Mouse (Mus musculus): ENCODE results near the gene Agmat. TPM values are rescaled to one million over a fixed set of nuclear protein-coding genes. Genes with fewer than 3 reads are reported as not detected.

Gene Agmat
- polyA plus RNA-seq, 1 experiment, result 13.3 TPM

DNA sequence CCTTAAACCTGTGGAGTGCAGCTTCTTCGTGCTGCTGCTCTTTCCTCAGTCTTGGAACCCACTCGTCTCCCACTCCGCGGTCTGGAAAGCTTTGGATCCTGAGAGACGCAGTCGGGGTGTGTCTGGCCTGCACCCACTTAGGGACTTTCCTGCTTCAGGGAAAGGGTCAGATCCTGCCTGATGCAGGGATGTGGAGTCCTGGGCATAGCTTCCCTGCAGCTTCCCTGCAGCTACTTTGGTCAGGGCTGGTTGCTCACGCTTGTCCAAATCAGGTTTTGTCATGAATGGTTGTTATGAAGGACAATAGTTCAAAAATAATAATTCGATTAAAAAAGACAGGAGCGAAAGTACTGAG, 11.3 kb upstream of the Agmat start:
- Histone ChIP-seq H3K36me3 (ENCODE audit: control insufficient read depth, insufficient read depth, low read length) (no peaks in the 10 kb centered on the region), H3K27ac (ENCODE audit: insufficient read depth, low read depth, low read length) (peak overlapping the region; percentile 7; the same call in 1 of the 2 replicates), H3K27me3 (ENCODE audit: control insufficient read depth, insufficient read depth, low read length) (no peaks in the 10 kb centered on the region), H3K4me3 (ENCODE audit: low read depth, low read length) (peak overlapping the region; percentile 43), H3K4me1 (ENCODE audit: control insufficient read depth, insufficient read depth, insufficient read length, low read length) (peaks cover 24% of the 10 kb centered on the region)
- no peak for TF ChIP-seq POLR2A (IDR thresholded peaks at IDR 0.05; ENCODE audit: low read depth, low read length)
- 30% methylated on average over 9 of the region's 9 CpGs for WGBS

DNA sequence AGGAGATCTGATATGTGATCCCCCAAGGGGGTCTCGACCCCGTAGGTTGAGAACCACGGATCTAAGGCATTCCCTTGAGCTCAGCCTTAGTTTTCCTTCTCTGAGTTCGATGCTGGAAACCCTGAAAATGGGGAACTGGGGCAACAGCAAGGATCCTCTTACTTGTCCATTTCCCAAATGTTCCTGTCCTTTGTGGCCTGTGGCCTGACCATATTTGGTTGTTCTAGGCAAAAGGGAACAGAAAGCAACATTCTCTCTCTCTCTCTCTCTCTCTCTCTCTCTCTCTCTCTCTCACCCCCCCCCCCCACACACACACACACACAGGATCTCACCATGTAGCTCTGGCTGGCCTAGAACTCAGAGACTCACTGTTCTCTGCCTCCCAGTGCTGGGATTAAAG, 9.6 kb upstream of the Agmat start:
- Histone ChIP-seq H3K36me3 (ENCODE audit: control insufficient read depth, insufficient read depth, low read length) (no peaks in the 10 kb centered on the region), H3K4me3 (ENCODE audit: low read depth, low read length) (no peak overlapping the region), H3K27ac (ENCODE audit: insufficient read depth, low read depth, low read length) (peak overlapping the region; percentile 59; the same call in 1 of the 2 replicates), H3K27me3 (ENCODE audit: control insufficient read depth, insufficient read depth, low read length) (no peaks in the 10 kb centered on the region), H3K4me1 (ENCODE audit: control insufficient read depth, insufficient read depth, insufficient read length, low read length) (peaks cover 19% of the 10 kb centered on the region; the same call in 1 of the 2 replicates)
- 44% methylated on average over 4 of the region's 4 CpGs for WGBS
- TF ChIP-seq CTCF (IDR thresholded peaks at IDR 0.05; ENCODE audit: extremely low read depth, insufficient read length, insufficient replicate concordance, low read depth, low read length) (no peak), POLR2A (IDR thresholded peaks at IDR 0.05; ENCODE audit: low read depth, low read length) (no peak)

DNA sequence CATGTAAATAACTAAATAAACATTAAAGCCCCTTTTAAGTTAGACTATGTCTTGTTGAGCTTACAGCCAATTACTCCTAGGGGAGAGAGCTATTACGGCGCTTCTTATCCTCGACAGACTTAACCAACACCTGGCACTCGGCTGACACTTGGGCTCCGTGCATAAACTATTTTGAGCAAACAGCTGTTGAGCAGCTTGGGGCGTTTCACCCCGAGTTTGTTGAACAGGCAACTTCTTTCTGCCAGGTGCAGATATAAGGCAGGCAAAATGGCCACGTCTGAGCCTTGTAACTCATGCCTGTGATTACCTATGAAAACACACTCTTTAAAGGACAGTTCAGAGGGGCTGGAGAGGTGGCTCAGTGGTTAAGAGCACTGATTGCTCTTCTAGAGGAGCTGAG, 8.5 kb upstream of the Agmat start:
- no peaks in the 10 kb centered on the region for H3K27me3 ChIP-seq (ENCODE audit: control insufficient read depth, insufficient read depth, low read length)
- no peaks in the 10 kb centered on the region for H3K36me3 ChIP-seq (ENCODE audit: control insufficient read depth, insufficient read depth, low read length)
- no peak overlapping the region for H3K27ac ChIP-seq (ENCODE audit: insufficient read depth, low read depth, low read length)
- 34% methylated on average over 8 of the region's 8 CpGs for WGBS
- H3K4me1 ChIP-seq (ENCODE audit: control insufficient read depth, insufficient read depth, insufficient read length, low read length), result peaks cover 22% of the 10 kb centered on the region
- no peak overlapping the region for H3K4me3 ChIP-seq (ENCODE audit: low read depth, low read length)
- TF ChIP-seq POLR2A (IDR thresholded peaks at IDR 0.05; ENCODE audit: low read depth, low read length), result no peak
- TF ChIP-seq CTCF (IDR thresholded peaks at IDR 0.05; ENCODE audit: extremely low read depth, insufficient read length, insufficient replicate concordance, low read depth, low read length), result no peak

DNA sequence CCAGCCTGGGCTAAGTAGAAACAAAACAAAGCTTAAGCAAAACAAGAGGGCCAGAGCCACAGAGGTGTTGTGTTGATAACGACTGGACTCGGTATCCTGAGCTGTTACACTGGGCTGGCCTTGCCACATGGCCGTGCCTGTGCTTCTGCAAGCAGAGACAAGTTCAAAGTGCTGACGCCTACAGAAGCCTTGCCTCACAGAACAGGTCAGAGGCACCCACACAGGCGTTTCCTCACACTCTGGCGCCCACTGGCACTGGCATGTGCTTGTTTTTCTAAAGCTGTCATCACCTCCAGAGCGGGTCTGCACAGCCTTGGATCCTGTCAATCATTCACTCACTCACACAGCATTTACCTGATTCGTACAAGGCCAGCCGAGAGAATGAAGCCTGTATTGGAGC, 4.6 kb upstream of the Agmat start:
- TF ChIP-seq CTCF (IDR thresholded peaks at IDR 0.05; ENCODE audit: extremely low read depth, insufficient read length, insufficient replicate concordance, low read depth, low read length), result no peak
- TF ChIP-seq POLR2A (IDR thresholded peaks at IDR 0.05; ENCODE audit: low read depth, low read length), result no peak
- WGBS, result 22% methylated on average over 9 of the region's 9 CpGs
- peak overlapping the region; percentile 40; the same call in 1 of the 2 replicates for H3K27ac ChIP-seq (ENCODE audit: insufficient read depth, low read depth, low read length)

DNA sequence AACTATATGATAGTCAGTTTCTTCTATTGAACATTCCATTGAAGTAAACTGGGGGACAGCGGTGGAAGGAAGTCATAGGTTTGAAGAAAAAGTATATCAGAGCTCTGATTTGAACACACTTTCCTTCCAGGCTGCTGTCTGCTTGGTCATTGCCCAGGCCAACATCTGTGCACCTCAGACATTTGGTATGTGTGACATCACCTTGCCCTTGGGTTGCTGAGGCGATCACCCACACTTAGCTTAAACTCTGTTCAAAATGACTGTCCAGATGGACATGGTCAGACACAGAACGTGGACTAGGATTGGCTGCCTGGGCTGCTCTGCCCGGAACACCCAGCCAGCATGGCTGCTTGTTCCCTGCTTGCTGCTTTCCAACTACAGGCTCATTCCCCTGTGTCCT, 4.1 kb upstream of the Agmat start:
- 96% methylated on average over 4 of the region's 4 CpGs for WGBS
- Histone ChIP-seq H3K36me3 (ENCODE audit: control insufficient read depth, insufficient read depth, low read length) (no peaks in the 10 kb centered on the region), H3K27ac (ENCODE audit: insufficient read depth, low read depth, low read length) (peak overlapping the region; percentile 40; the same call in 1 of the 2 replicates), H3K4me1 (ENCODE audit: control insufficient read depth, insufficient read depth, insufficient read length, low read length) (peaks cover 18% of the 10 kb centered on the region), H3K27me3 (ENCODE audit: control insufficient read depth, insufficient read depth, low read length) (no peaks in the 10 kb centered on the region), H3K4me3 (ENCODE audit: low read depth, low read length) (no peak overlapping the region)
- TF ChIP-seq CTCF (IDR thresholded peaks at IDR 0.05; ENCODE audit: extremely low read depth, insufficient read length, insufficient replicate concordance, low read depth, low read length) (no peak), POLR2A (IDR thresholded peaks at IDR 0.05; ENCODE audit: low read depth, low read length) (no peak)

More for the DNA sequence above, 4.6 kb upstream of the Agmat start:
- Histone ChIP-seq H3K27me3 (ENCODE audit: control insufficient read depth, insufficient read depth, low read length) (no peaks in the 10 kb centered on the region), H3K36me3 (ENCODE audit: control insufficient read depth, insufficient read depth, low read length) (no peaks in the 10 kb centered on the region), H3K4me1 (ENCODE audit: control insufficient read depth, insufficient read depth, insufficient read length, low read length) (peaks cover 18% of the 10 kb centered on the region), H3K4me3 (ENCODE audit: low read depth, low read length) (no peak overlapping the region)

DNA sequence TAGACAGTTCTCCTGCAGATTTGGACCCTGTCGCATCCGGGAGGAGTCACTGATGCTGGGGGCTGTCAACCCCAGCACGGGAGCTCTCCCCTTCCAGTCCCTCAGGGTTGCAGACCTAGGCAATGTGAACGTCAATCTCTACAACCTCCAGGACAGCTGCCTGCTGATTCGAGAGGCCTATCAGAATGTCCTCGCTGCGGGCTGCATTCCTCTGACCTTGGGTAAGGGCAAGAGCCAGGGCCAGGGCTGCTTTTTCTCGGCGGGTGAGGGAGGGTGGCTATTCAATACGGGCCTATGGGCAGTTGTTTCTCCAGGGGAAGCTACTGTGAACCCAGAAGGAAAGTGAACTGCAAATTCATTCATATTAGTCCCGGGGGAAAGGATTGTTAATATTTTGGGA, 3.1 kb downstream of the Agmat start:
- Histone ChIP-seq H3K27ac (ENCODE audit: insufficient read depth, low read depth, low read length) (no peak overlapping the region), H3K4me1 (ENCODE audit: control insufficient read depth, insufficient read depth, insufficient read length, low read length) (peaks cover 7% of the 10 kb centered on the region), H3K4me3 (ENCODE audit: low read depth, low read length) (no peak overlapping the region), H3K36me3 (ENCODE audit: control insufficient read depth, insufficient read depth, low read length) (no peaks in the 10 kb centered on the region), H3K27me3 (ENCODE audit: control insufficient read depth, insufficient read depth, low read length) (no peaks in the 10 kb centered on the region)
- TF ChIP-seq POLR2A (IDR thresholded peaks at IDR 0.05; ENCODE audit: low read depth, low read length) (no peak), CTCF (IDR thresholded peaks at IDR 0.05; ENCODE audit: extremely low read depth, insufficient read length, insufficient replicate concordance, low read depth, low read length) (no peak)
- WGBS, result 63% methylated on average over 11 of the region's 11 CpGs

DNA sequence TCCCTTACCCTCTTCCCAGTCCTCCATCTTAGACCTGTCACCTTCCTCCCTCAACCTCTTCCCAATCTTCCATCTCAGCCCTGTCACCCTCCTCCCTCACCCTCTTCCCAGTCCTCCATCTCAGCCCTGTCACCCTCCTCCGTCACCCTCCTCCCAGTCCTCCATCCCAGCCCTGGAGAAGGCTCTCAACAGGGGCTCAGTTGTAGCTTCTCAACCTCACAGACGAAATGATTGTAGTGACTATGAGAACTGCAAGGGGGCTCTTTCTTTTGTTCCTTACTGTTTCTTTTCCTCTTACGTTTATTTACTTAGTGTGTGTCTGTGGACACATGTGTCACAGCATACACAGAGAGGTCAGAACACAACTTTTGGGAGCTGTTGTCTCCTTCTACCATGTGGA, 4.4 kb downstream of the Agmat start:
- Histone ChIP-seq H3K4me3 (ENCODE audit: low read depth, low read length) (no peak overlapping the region), H3K4me1 (ENCODE audit: control insufficient read depth, insufficient read depth, insufficient read length, low read length) (peaks cover 7% of the 10 kb centered on the region), H3K27me3 (ENCODE audit: control insufficient read depth, insufficient read depth, low read length) (no peaks in the 10 kb centered on the region), H3K27ac (ENCODE audit: insufficient read depth, low read depth, low read length) (no peak overlapping the region), H3K36me3 (ENCODE audit: control insufficient read depth, insufficient read depth, low read length) (no peaks in the 10 kb centered on the region)
- WGBS, result 80% methylated on average over 3 of the region's 3 CpGs
- no peak for TF ChIP-seq CTCF (IDR thresholded peaks at IDR 0.05; ENCODE audit: extremely low read depth, insufficient read length, insufficient replicate concordance, low read depth, low read length)
- no peak for TF ChIP-seq POLR2A (IDR thresholded peaks at IDR 0.05; ENCODE audit: low read depth, low read length)

Data from small intestine, adult 2 months (tissue).